Mouse (Mus musculus) stomach, postnatal 0 days (tissue): ENCODE data around the gene Hmcn1. TPM values are rescaled to one million over a fixed set of nuclear protein-coding genes. Genes with fewer than 3 reads are reported as not detected.

ENCODE experiments used
- ATAC-seq: fragments of 200-750 bp; cut with Nextera tagmentation; 2 replicates; pipeline ENCODE4 v1.8.0; 2017; ENCODE audit not compliant: low FRiP score, low TSS enrichment
- DNase-seq: peaks from one replicate; pipeline ENCODE4 v3.0.0-alpha.2; 2016; ENCODE audit warnings: low spot score
- H3K27ac ChIP-seq: fragments of 300-500 bp; sonication (generic); replicated peaks from 2 replicates; pipeline ENCODE4 v1.5.1; 2014; ENCODE audit warnings: mild to moderate bottlenecking, control low read depth
- H3K27me3 ChIP-seq: fragments of 300-500 bp; sonication (generic); 2 replicates; pipeline ENCODE4 v1.6.1; 2014; ENCODE audit warnings: low read length; ENCODE audit not compliant: control insufficient read depth, insufficient read depth
- H3K36me3 ChIP-seq: fragments of 300-500 bp; sonication (generic); 2 replicates; pipeline ENCODE4 v1.6.1; 2014; ENCODE audit warnings: low read length, mixed read lengths; ENCODE audit not compliant: control insufficient read depth, insufficient read depth
- H3K4me1 ChIP-seq: fragments of 300-500 bp; sonication (generic); replicated peaks from 2 replicates; pipeline ENCODE4 v1.6.1; 2014; ENCODE audit warnings: antibody characterized with exemption; ENCODE audit not compliant: control insufficient read depth, insufficient read depth
- H3K4me2 ChIP-seq: fragments of 300-500 bp; sonication (generic); replicated peaks from 2 replicates; pipeline ENCODE4 v1.6.1; 2014; ENCODE audit warnings: low read depth, mild to moderate bottlenecking, control low read depth, moderate library complexity
- H3K4me3 ChIP-seq: fragments of 300-500 bp; sonication (generic); 2 replicates; pipeline ENCODE4 v1.5.1; 2014; ENCODE audit warnings: low read depth, low read length, control low read depth
- H3K9ac ChIP-seq: fragments of 300-500 bp; sonication (generic); 2 replicates; pipeline ENCODE4 v1.6.1; 2014; ENCODE audit warnings: mild to moderate bottlenecking, low read length, control low read depth, mixed read lengths
- H3K9me3 ChIP-seq: fragments of 300-500 bp; sonication (generic); 2 replicates; pipeline ENCODE4 v1.6.1; 2016; ENCODE audit warnings: low read length; ENCODE audit not compliant: control insufficient read depth
- CTCF ChIP-seq: IDR thresholded peaks from 2 replicates; pipeline ENCODE4 v1.5.1; 2016; ENCODE audit warnings: antibody characterized with exemption, low read depth, mild to moderate bottlenecking, moderate library complexity
- EP300 ChIP-seq: optimal IDR thresholded peaks from 2 replicates; pipeline ENCODE3; 2016; ENCODE audit warnings: antibody characterized with exemption
- WGBS: fragments of 180-500 bp; shearing (Covaris S2); extraction: QIAGEN DNeasy Blood & Tissue Kit; methylation state at CpG from one replicate; pipeline ENCODE4 v1.1.7; 2014; 5-methylcytosine and 5-hydroxymethylcytosine counted together
- polyA plus RNA-seq: library from polyadenylated mRNA; unstranded; fragments of >200 nt; fragmentation: Nextera tagmentation; extraction: Ambion mirVana; gene quantifications from 2 replicates; pipeline ENCODE4 v1.2.1, GENCODE M21; 2015

The Hmcn1 gene
- polyA plus RNA-seq, 1 experiment from 2014 or later: 8.0 TPM

DNA sequence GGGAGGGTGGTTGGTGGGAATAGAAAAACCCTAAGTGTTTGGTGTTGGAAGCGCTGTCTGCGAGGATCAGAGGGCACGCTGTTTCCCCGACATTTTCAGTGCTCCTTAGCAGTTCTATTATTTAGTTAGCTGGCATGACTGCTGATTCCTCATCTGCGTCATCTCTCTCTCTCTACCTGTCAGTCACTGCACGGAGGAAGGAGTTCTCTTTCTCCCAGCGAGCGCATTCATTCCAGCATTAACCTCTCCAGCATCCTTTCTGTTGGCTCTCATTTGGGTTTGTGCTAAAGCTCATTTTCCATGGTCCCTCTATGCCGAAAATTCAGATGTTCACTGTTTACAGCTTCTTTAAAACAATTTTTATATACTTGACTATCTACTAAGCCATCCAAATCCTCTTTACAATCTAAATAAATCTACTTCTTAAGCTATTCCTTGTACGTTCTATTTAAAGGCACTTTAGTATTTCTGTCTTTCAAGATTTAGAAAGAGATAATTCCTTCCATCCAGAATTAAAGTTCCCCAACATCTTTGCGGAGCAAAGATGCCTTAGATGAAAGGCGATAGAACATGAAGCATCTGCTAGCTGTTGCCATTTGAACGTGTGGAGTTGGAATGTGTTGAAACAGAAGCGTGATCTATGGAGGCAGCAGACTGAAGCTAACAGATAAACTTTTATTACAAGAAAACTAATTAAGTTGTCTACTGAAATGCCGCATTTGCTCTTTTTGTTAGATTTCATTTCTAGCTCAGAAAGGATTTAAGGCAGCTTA lies 210.0 kb downstream of the Hmcn1 start:
- Histone ChIP-seq H3K4me2 (no peak overlapping the region), H3K9ac (no peak overlapping the region), H3K4me1 (no peaks in the 10 kb centered on the region), H3K27me3 (no peaks in the 10 kb centered on the region), H3K36me3 (no peaks in the 10 kb centered on the region), H3K4me3 (no peak overlapping the region), H3K27ac (no peak overlapping the region), H3K9me3 (no peaks in the 10 kb centered on the region)
- ATAC-seq: no peak
- DNase-seq: no peak
- no peak for TF ChIP-seq CTCF
- no peak for TF ChIP-seq EP300
- WGBS: 55% methylated on average over 15 of the region's 15 CpGs

DNA sequence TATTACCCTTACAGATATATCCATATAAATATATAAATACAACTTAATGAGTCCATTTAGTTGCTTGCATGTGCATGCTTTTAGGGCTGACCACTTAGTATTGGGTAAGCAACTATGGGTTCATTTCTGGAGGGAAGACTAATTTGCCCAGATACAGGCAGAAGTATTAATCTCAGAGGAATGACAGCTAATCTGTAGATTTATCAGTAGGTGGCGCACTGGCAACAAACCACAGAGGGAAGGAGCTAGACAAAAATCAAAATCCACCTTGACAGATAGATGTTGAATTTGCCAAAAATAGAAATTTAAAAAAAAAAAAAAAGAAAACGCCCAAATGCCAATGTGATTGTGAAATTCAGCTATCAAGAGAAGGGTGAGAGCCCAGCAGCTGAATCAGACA lies 213.3 kb downstream of the Hmcn1 start:
- H3K9ac ChIP-seq: no peak overlapping the region
- DNase-seq: no peak
- ATAC-seq: no peak
- no peaks in the 10 kb centered on the region for H3K9me3 ChIP-seq
- H3K27me3 ChIP-seq: no peaks in the 10 kb centered on the region
- TF ChIP-seq CTCF: peak; percentile 67
- no peak for TF ChIP-seq EP300
- no peak overlapping the region for H3K27ac ChIP-seq
- no peaks in the 10 kb centered on the region for H3K4me1 ChIP-seq
- H3K36me3 ChIP-seq: no peaks in the 10 kb centered on the region
- no peak overlapping the region for H3K4me2 ChIP-seq
- WGBS: 43% methylated on average over 2 of the region's 2 CpGs
- no peak overlapping the region for H3K4me3 ChIP-seq

GRCm38 (mm10) chr1:150776741-150777140 lies 216.5 kb downstream of the Hmcn1 start:
- Histone ChIP-seq H3K4me2 (no peak overlapping the region), H3K36me3 (no peaks in the 10 kb centered on the region), H3K27me3 (no peaks in the 10 kb centered on the region), H3K27ac (no peak overlapping the region), H3K4me3 (no peak overlapping the region), H3K9ac (no peak overlapping the region), H3K4me1 (no peaks in the 10 kb centered on the region), H3K9me3 (no peaks in the 10 kb centered on the region)
- ATAC-seq (no peak), DNase-seq (no peak)
- TF ChIP-seq EP300 (no peak), CTCF (no peak)

DNA sequence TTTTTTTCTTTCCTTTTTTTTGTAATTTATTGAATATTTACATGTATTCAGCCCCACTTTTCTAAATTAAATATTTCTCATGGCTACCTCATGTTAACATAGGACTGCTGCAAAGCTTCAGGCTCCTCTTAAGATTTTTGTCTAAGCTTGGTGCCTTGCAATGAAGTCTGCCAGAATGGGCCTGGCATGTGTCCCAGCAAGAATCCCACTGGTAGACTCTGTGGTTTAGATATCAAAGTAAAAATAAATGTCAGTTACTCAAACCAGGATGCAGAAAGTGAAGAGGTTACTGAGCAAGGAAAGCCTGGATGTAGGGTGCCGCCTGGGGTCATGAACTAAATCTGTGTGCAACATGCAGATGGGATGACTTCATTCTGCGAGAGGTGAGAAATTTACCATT lies 217.5 kb downstream of the Hmcn1 start:
- Histone ChIP-seq H3K4me1 (no peaks in the 10 kb centered on the region), H3K27ac (no peak overlapping the region), H3K27me3 (no peaks in the 10 kb centered on the region), H3K4me2 (no peak overlapping the region), H3K9me3 (no peaks in the 10 kb centered on the region), H3K9ac (no peak overlapping the region), H3K36me3 (no peaks in the 10 kb centered on the region), H3K4me3 (no peak overlapping the region)
- DNase-seq: no peak
- WGBS: 65% methylated on average over 2 of the region's 2 CpGs
- TF ChIP-seq EP300 (no peak), CTCF (no peak)
- no peak for ATAC-seq

DNA sequence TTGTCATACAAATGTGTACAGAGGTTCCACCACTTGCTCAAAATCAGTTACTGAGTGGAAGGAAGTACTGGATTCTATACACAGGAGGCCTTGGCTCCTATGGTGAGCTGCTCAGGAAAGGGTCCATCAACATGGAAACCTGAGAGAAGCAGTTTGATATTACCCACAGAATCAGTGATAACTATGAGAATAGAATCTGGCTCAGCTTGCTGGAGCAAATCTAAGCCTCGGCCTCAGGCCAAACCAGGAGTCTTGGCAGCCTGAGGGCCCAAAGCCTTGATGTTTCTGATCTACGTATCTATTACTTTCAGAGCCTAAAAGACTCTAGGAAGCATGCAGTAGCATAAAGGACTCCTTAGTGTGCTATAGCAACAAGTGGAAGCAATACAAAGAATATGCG lies 220.3 kb downstream of the Hmcn1 start:
- ATAC-seq (no peak), DNase-seq (no peak)
- no peaks in the 10 kb centered on the region for H3K4me1 ChIP-seq
- H3K4me3 ChIP-seq: no peak overlapping the region
- no peaks in the 10 kb centered on the region for H3K9me3 ChIP-seq
- H3K27me3 ChIP-seq: no peaks in the 10 kb centered on the region
- H3K4me2 ChIP-seq: no peak overlapping the region
- WGBS: 95% methylated on average over 3 of the region's 3 CpGs
- H3K27ac ChIP-seq: no peak overlapping the region
- no peak for TF ChIP-seq EP300
- no peak for TF ChIP-seq CTCF
- no peaks in the 10 kb centered on the region for H3K36me3 ChIP-seq
- no peak overlapping the region for H3K9ac ChIP-seq

- DNase-seq (no peak), ATAC-seq (no peak)
- no peak overlapping the region for H3K9ac ChIP-seq
- no peak overlapping the region for H3K4me2 ChIP-seq
- H3K36me3 ChIP-seq: no peaks in the 10 kb centered on the region
- H3K27me3 ChIP-seq: no peaks in the 10 kb centered on the region
- no peak overlapping the region for H3K27ac ChIP-seq
- TF ChIP-seq EP300 (no peak), CTCF (no peak)
- 66% methylated on average over 7 of the region's 7 CpGs for WGBS
- no peaks in the 10 kb centered on the region for H3K4me1 ChIP-seq
- no peaks in the 10 kb centered on the region for H3K9me3 ChIP-seq
- H3K4me3 ChIP-seq: no peak overlapping the region
Measured at GRCm38 (mm10) chr1:150770948-150771521, 222.2 kb downstream of the Hmcn1 start.
